Mouse (Mus musculus) fat pad, adult 2 months (tissue): ENCODE results near the gene Negr1.

Experiments used
- DNase-seq: peaks from one replicate; pipeline ENCODE4 v3.0.0-alpha.2; 2011; ENCODE audit warnings: low read depth, low spot score; ENCODE audit errors: extremely low read depth

The Negr1 gene

DNA sequence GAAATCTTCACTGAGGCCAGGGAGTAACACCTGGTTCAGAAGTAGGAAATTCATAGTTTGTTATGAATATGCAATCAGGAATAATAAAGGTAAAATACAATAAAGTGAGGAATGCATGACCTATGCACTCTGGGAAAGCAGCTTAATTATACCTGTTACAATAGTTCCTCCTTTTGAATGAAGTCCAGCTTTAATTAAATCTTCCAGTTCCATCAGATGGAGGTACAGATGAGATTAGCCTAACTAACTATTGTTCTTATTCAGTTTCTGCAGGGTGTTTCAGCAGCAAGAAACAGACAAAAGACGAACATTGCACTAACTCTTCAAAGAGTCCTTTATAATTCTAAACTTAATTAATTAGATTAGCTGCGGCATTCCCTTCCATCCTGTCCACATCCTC, 787.9 kb downstream of the Negr1 start:
- DNase-seq: no peak

DNA sequence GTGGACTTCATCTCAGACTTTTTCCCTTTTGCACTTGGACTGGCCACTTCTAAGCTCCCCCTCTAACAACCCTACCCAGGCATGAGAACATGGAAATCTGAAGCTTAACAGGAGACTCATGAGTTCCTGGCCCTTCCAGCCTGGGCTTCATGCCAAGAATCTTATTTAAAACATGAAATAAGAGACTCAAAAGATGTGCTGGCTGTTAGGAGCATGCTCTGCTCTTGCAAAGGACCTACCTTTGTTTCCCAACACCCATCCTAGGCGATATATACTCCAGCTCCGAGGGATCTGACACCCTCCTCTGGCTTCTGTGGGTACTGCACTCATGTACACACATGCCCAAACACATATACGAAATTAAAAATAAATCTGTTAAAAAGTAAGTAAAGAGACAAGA, 797.3 kb downstream of the Negr1 start:
- DNase-seq: no peak

DNA sequence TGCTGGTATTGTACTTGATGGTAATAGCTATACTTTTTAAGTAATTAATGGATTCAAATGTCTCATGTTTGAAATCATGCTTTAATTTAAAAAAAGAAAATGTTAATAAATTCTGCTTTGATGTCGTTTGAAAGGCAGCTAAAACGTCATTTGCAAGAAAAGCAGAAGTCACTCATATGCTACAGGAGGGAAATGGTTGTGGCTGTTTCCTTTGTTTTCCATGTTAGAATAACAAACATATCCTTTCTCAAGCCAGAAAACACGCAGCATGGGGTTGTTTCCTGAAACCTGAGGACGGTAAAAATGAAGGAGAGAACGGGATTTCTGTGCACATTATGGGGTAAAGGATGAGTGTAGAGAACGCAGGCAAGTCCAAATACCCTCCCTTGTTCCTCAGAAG, 798.2 kb downstream of the Negr1 start:
- no peak for DNase-seq
